14 mouse cellular contexts compared by ENCODE assay signal in genomic region chr8:80029631-80030030, GRCm38 (mm10). TPM values are rescaled to one million over a fixed set of nuclear protein-coding genes. Genes with fewer than 3 reads are reported as not detected.
DNase-seq lines count a peak whose midpoint lies in the region.
"Had no signal": no experiment of that assay in that cellular context is flagged by ENCODE, and none has a peak within 500 bp of the region (broad histone marks: within the 10 kb centered on the region; RNA-seq: fewer than 3 reads in every experiment).

No protein-coding gene starts in this region.

- DNase-seq in embryo, embryonic 10 days (ENCODE audit: low spot score) = peak; percentile 9
- no peak for DNase-seq in embryo, embryonic 9.5 days (ENCODE audit: extremely low spot score)
- DNase-seq in testis, postnatal 10 days (ENCODE audit: low spot score) = peak; percentile 47
- DNase-seq in testis, postnatal 14 days (ENCODE audit: low spot score) = no peak
- peak; percentile 38 for DNase-seq in embryo, embryonic 11 days
- DNase-seq in mesoderm, embryonic 11.5 days (ENCODE audit: low read depth, low spot score) = peak; percentile 52
- no peak for DNase-seq in thymus, postnatal 0 days (ENCODE audit: low spot score)
- DNase-seq in frontal cortex, postnatal 14 days (ENCODE audit: low spot score in 2 of 2) = no peak
- DNase-seq: cerebellum, adult 18-20 months; cerebellum, postnatal 10 days; gastrocnemius, postnatal 36 days; heart, adult 11 months; heart, postnatal 4 days had no signal

RNA-seq across cellular contexts. Expression of gene Hhip, which starts 28.2 kb away (rescaled TPM):
- 4.4 and 4.9 TPM in 2 replicates for polyA plus RNA-seq in thymus, postnatal 0 days (2015; fragmentation: Nextera tagmentation; extraction: Ambion mirVana)
- polyA plus RNA-seq: erythroblast, embryonic 14.5 days had no signal

Comparison
In these comparisons a context has a peak if more than half of its experiments do, and no peak if none do; other contexts are left out.
1. DNase-seq: peak in embryo, embryonic 10 days (single experiment), testis, postnatal 10 days (single experiment), embryo, embryonic 11 days (single experiment) and mesoderm, embryonic 11.5 days (single experiment); none in embryo, embryonic 9.5 days (single experiment), testis, postnatal 14 days (single experiment), thymus, postnatal 0 days (single experiment) and frontal cortex, postnatal 14 days (0 of 2).